Mouse (Mus musculus): ENCODE results near the gene Gclm.

- no peak for TF ChIP-seq CTCF (IDR thresholded peaks at IDR 0.05; ENCODE audit: low read depth)
- no peak for TF ChIP-seq EP300 (optimal IDR thresholded peaks at IDR 0.05)
Measured at GRCm38 (mm10) chr3:122210846-122211245, 34.5 kb upstream of the Gclm start.

All from stomach, postnatal 0 days (tissue).